Mouse (Mus musculus) hindbrain, embryonic 16.5 days (tissue): Measurements from ENCODE around the gene Spats2. TPM values are rescaled to one million over a fixed set of nuclear protein-coding genes. Genes with fewer than 3 reads are reported as not detected.
"Not testable (repeated sequence)": the region's sequence is repeated elsewhere in the genome, so short reads cannot be mapped to it uniquely, and the experiment has no call there.

Experiments
- ATAC-seq: fragments of 200-750 bp; cut with Nextera tagmentation; 2 replicates; pipeline ENCODE4 v1.8.0; 2017; ENCODE audit warnings: moderate TSS enrichment, moderate library complexity
- H3K27ac ChIP-seq: fragments of 300-500 bp; sonication (generic); 2 replicates; pipeline ENCODE4 v1.5.1; 2014; ENCODE audit warnings: low read depth, mild to moderate bottlenecking, control low read depth, low read length, moderate library complexity
- H3K27me3 ChIP-seq: fragments of 300-500 bp; sonication (generic); replicated peaks from 2 replicates; pipeline ENCODE4 v1.6.1; 2014; ENCODE audit warnings: low read length; ENCODE audit not compliant: control insufficient read depth, insufficient read depth
- H3K36me3 ChIP-seq: fragments of 300-500 bp; sonication (generic); 2 replicates; pipeline ENCODE4 v1.6.1; 2014; ENCODE audit warnings: mild to moderate bottlenecking, low read length, moderate library complexity, mixed read lengths; ENCODE audit not compliant: control insufficient read depth, insufficient read depth
- H3K4me1 ChIP-seq: fragments of 300-500 bp; sonication (generic); 2 replicates; pipeline ENCODE4 v1.6.1; 2014; ENCODE audit warnings: low read depth, low read length; ENCODE audit not compliant: control insufficient read depth, insufficient read depth
- H3K4me2 ChIP-seq: fragments of 300-500 bp; sonication (generic); 2 replicates; pipeline ENCODE4 v1.6.1; 2014; ENCODE audit warnings: mild to moderate bottlenecking, low read length, control low read depth, moderate library complexity
- H3K4me3 ChIP-seq: fragments of 300-500 bp; sonication (generic); 2 replicates; pipeline ENCODE4 v1.5.1; 2014; ENCODE audit warnings: mild to moderate bottlenecking, low read length, control low read depth, moderate library complexity
- H3K9ac ChIP-seq: fragments of 300-500 bp; sonication (generic); 2 replicates; pipeline ENCODE4 v1.6.1; 2014; ENCODE audit warnings: low read depth, mild to moderate bottlenecking, control low read depth, low read length, moderate library complexity
- H3K9me3 ChIP-seq: fragments of 300-500 bp; sonication (generic); 2 replicates; pipeline ENCODE4 v1.6.1; 2014; ENCODE audit warnings: mild to moderate bottlenecking, low read length, moderate library complexity; ENCODE audit not compliant: control insufficient read depth
- WGBS: fragments of 180-500 bp; shearing (Covaris S2); extraction: QIAGEN DNeasy Blood & Tissue Kit; methylation state at CpG from one replicate; pipeline ENCODE4 v1.1.7; 2014; 5-methylcytosine and 5-hydroxymethylcytosine counted together
- polyA plus RNA-seq: library from polyadenylated mRNA; unstranded; fragments of >200 nt; fragmentation: Nextera tagmentation; extraction: Ambion mirVana; gene quantifications from 2 replicates; pipeline ENCODE4 v1.2.1, GENCODE M21; 2015

Gene Spats2
- polyA plus RNA-seq, 1 experiment from 2014 or later, result 23.8 TPM

GRCm38 (mm10) chr15:99154515-99154914, 28.8 kb downstream of the Spats2 start:
- WGBS, result 93% methylated on average over 10 of the region's 10 CpGs
- H3K9me3 ChIP-seq, H3K4me3 ChIP-seq, H3K27ac ChIP-seq, H3K27me3 ChIP-seq, H3K9ac ChIP-seq, ATAC-seq, H3K36me3 ChIP-seq, H3K4me1 ChIP-seq, H3K4me2 ChIP-seq: not testable (repeated sequence)

GRCm38 (mm10) chr15:99163512-99164365, 38.0 kb downstream of the Spats2 start:
- ATAC-seq, result no peak

DNA sequence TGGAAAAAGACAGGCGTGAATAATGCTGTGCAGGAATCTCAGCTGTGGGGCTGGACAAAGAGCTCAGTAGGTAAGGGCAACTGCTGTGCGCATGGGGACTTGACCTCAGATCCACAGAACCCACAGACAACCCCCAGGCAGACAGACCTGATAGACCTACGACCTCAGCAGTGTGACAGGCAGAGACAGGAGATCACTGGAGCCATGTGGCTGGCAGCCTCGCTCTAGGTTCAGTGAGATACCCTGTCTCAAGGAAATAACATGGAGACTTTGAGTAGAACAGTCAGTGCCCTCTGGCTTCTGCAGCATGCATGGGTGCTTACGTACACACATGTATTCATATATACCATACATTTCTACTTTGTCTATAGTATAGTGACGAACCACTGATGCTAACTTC, 46.4 kb downstream of the Spats2 start:
- no peak overlapping the region for H3K9ac ChIP-seq
- no peak overlapping the region for H3K4me2 ChIP-seq
- no peaks in the 10 kb centered on the region for H3K4me1 ChIP-seq
- no peaks in the 10 kb centered on the region for H3K27me3 ChIP-seq
- H3K27ac ChIP-seq, result no peak overlapping the region
- H3K36me3 ChIP-seq, result peaks cover 2% of the 10 kb centered on the region; the same call in 1 of the 2 replicates
- 90% methylated on average over 6 of the region's 6 CpGs for WGBS
- no peak overlapping the region for H3K4me3 ChIP-seq
- H3K9me3 ChIP-seq, result no peaks in the 10 kb centered on the region
- no peak for ATAC-seq

More at GRCm38 (mm10) chr15:99163512-99164365, 38.0 kb downstream of the Spats2 start:
- Histone ChIP-seq H3K9ac (no peak overlapping the region), H3K27me3 (no peaks in the 10 kb centered on the region), H3K4me3 (no peak overlapping the region), H3K4me1 (no peaks in the 10 kb centered on the region), H3K4me2 (no peak overlapping the region), H3K27ac (no peak overlapping the region), H3K9me3 (no peaks in the 10 kb centered on the region), H3K36me3 (no peaks in the 10 kb centered on the region; the same call in 1 of the 2 replicates)
- WGBS, result 83% methylated on average over 12 of the region's 12 CpGs

DNA sequence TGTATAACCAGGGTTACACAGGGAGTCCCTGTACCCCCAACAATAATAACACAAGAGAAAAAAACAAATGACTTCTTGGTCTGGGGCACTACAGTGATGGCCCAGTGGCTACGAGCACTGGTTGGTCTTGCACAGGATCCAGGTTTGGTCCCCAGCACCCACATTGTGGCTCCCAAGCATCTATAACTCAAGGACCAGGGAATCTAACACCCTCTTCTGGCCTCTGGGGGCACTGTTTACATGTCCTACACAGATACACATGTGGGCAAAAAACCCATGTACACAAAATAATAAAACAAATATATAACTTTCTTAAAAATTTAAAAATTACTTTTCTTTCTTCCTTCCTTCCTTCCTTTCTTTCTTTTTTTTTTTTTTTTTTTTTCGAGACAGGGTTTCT, 53.9 kb downstream of the Spats2 start:
- Histone ChIP-seq H3K27me3 (no peaks in the 10 kb centered on the region), H3K9ac (no peak overlapping the region), H3K4me3 (no peak overlapping the region), H3K36me3 (peaks cover 18% of the 10 kb centered on the region), H3K9me3 (no peaks in the 10 kb centered on the region), H3K4me2 (no peak overlapping the region), H3K27ac (no peak overlapping the region), H3K4me1 (no peaks in the 10 kb centered on the region)
- WGBS, result 87% methylated on average over 2 of the region's 2 CpGs
- no peak for ATAC-seq

GRCm38 (mm10) chr15:99184217-99184914, 58.6 kb downstream of the Spats2 start:
- H3K27ac ChIP-seq, result no peak overlapping the region
- H3K4me2 ChIP-seq, result no peak overlapping the region
- H3K4me1 ChIP-seq, result no peaks in the 10 kb centered on the region
- no peak overlapping the region for H3K4me3 ChIP-seq
- no peaks in the 10 kb centered on the region for H3K9me3 ChIP-seq
- H3K36me3 ChIP-seq, result peaks cover 24% of the 10 kb centered on the region
- no peak for ATAC-seq
- 91% methylated on average over 9 of the region's 9 CpGs for WGBS
- H3K27me3 ChIP-seq, result no peaks in the 10 kb centered on the region
- H3K9ac ChIP-seq, result no peak overlapping the region

GRCm38 (mm10) chr15:99194358-99194757, 68.6 kb downstream of the Spats2 start:
- no peak overlapping the region for H3K9ac ChIP-seq
- no peaks in the 10 kb centered on the region for H3K4me1 ChIP-seq
- H3K9me3 ChIP-seq, result no peaks in the 10 kb centered on the region
- H3K36me3 ChIP-seq, result peaks cover 6% of the 10 kb centered on the region; the same call in 1 of the 2 replicates
- no peak for ATAC-seq
- H3K4me2 ChIP-seq, result no peak overlapping the region
- H3K27me3 ChIP-seq, result no peaks in the 10 kb centered on the region
- no peak overlapping the region for H3K4me3 ChIP-seq
- WGBS, result 64% methylated on average over 10 of the region's 10 CpGs
- H3K27ac ChIP-seq, result no peak overlapping the region

- peaks cover 8% of the 10 kb centered on the region; the same call in 1 of the 2 replicates for H3K36me3 ChIP-seq
- no peak overlapping the region for H3K4me2 ChIP-seq
- no peaks in the 10 kb centered on the region for H3K4me1 ChIP-seq
- 0 out of 2 replicates have a peak, but pooled peaks have one; percentile 61 for ATAC-seq
- H3K27ac ChIP-seq, result no peak overlapping the region
- H3K9me3 ChIP-seq, result no peaks in the 10 kb centered on the region
- WGBS, result 41% methylated on average over 6 of the region's 6 CpGs
- no peaks in the 10 kb centered on the region for H3K27me3 ChIP-seq
- no peak overlapping the region for H3K4me3 ChIP-seq
- H3K9ac ChIP-seq, result no peak overlapping the region
Observed at GRCm38 (mm10) chr15:99195043-99195442, 69.3 kb downstream of the Spats2 start.

- H3K4me2 ChIP-seq, result no peak overlapping the region
- no peaks in the 10 kb centered on the region for H3K9me3 ChIP-seq
- H3K36me3 ChIP-seq, result 0 out of 2 replicates have a peak, but pooled peaks cover 5% of the 10 kb centered on the region
- H3K27me3 ChIP-seq, result no peaks in the 10 kb centered on the region
- no peak for ATAC-seq
- no peak overlapping the region for H3K9ac ChIP-seq
- no peak overlapping the region for H3K27ac ChIP-seq
- H3K4me3 ChIP-seq, result no peak overlapping the region
- no peaks in the 10 kb centered on the region for H3K4me1 ChIP-seq
Observed at GRCm38 (mm10) chr15:99198761-99199160, 73.0 kb downstream of the Spats2 start.

- ATAC-seq, result no peak
- no peaks in the 10 kb centered on the region for H3K9me3 ChIP-seq
- peaks cover 9% of the 10 kb centered on the region for H3K36me3 ChIP-seq
- H3K4me2 ChIP-seq, result no peak overlapping the region
- H3K4me3 ChIP-seq, result no peak overlapping the region
- H3K27ac ChIP-seq, result no peak overlapping the region
- H3K27me3 ChIP-seq, result no peaks in the 10 kb centered on the region
- 73% methylated on average over 8 of the region's 8 CpGs for whole genome bisulfite sequencing
- H3K4me1 ChIP-seq, result no peaks in the 10 kb centered on the region
- no peak overlapping the region for H3K9ac ChIP-seq
Observed at GRCm38 (mm10) chr15:99205959-99206358, 80.2 kb downstream of the Spats2 start.
